Mouse (Mus musculus): Measurements from ENCODE around the gene Tenm4. TPM values are rescaled to one million over a fixed set of nuclear protein-coding genes. Genes with fewer than 3 reads are reported as not detected.

The Tenm4 gene
- polyA plus RNA-seq, 1 experiment: 0.79 TPM

DNA sequence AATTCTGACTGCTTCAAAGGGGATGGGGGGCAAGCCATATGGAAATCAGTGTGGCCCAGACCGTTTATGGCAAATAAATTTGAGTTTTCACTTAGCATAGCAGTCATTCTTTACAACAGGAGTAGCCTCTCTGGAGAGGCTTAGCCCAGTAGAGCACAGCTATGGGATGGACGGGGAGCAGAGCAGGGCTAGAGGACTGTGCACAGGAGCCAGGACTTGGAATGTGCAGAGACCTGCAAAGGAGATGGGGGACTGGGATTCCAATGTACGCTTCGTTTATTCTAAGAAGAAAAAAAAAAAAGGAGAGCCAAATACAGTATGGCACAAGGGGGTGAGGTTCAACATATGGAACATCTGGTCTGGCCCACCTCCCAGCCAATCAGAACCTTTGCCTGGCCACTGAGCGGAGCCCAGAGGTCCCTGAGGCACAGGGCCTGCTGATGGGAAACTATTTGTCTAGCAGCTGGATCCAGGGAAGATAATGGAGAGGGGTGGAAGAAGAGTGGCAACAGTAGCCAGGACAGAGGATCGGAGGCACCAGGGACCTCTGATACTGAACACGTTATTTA is 381.3 kb downstream of the Tenm4 start:
- Histone ChIP-seq H3K36me3 (ENCODE audit: control insufficient read depth, insufficient read depth, low read length) (no peaks in the 10 kb centered on the region), H3K27ac (ENCODE audit: insufficient read depth, low read depth, low read length) (no peak overlapping the region), H3K27me3 (ENCODE audit: control insufficient read depth, insufficient read depth, low read length) (no peaks in the 10 kb centered on the region), H3K4me3 (ENCODE audit: low read depth, low read length) (no peak overlapping the region), H3K4me1 (ENCODE audit: control insufficient read depth, insufficient read depth, insufficient read length, low read length) (no peaks in the 10 kb centered on the region)
- TF ChIP-seq CTCF (IDR thresholded peaks at IDR 0.05; ENCODE audit: extremely low read depth, insufficient read length, insufficient replicate concordance, low read depth, low read length) (no peak), POLR2A (IDR thresholded peaks at IDR 0.05; ENCODE audit: low read depth, low read length) (no peak)
- 72% methylated on average over 7 of the region's 7 CpGs for WGBS

DNA sequence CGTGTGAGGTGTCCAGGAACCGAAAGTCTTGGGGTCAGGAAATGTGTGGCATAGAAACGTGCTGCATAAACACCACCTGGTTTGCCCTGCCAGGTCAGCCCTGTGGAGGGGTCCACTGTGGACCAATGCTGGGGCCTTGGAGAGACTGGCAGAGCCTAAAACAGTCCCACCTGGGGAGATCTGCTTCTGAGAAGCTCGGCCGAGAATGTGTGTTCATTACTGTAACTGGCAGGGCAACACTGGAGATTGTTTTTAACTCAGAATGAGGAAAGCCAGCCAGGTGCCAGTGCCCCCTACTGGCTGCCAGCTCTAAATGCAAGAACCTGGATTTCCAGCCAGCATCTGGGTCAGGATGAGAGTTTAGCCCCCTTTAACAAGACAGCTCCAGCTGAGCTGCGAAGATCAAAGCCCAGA is 383.2 kb downstream of the Tenm4 start:
- no peak overlapping the region for H3K27ac ChIP-seq (ENCODE audit: insufficient read depth, low read depth, low read length)
- WGBS: 46% methylated on average over 6 of the region's 6 CpGs
- TF ChIP-seq POLR2A (IDR thresholded peaks at IDR 0.05; ENCODE audit: low read depth, low read length): no peak
- TF ChIP-seq CTCF (IDR thresholded peaks at IDR 0.05; ENCODE audit: extremely low read depth, insufficient read length, insufficient replicate concordance, low read depth, low read length): peak; percentile 54; the same call in 1 of the 2 replicates
- no peaks in the 10 kb centered on the region for H3K27me3 ChIP-seq (ENCODE audit: control insufficient read depth, insufficient read depth, low read length)
- H3K36me3 ChIP-seq (ENCODE audit: control insufficient read depth, insufficient read depth, low read length): no peaks in the 10 kb centered on the region
- no peak overlapping the region for H3K4me3 ChIP-seq (ENCODE audit: low read depth, low read length)
- H3K4me1 ChIP-seq (ENCODE audit: control insufficient read depth, insufficient read depth, insufficient read length, low read length): no peaks in the 10 kb centered on the region

DNA sequence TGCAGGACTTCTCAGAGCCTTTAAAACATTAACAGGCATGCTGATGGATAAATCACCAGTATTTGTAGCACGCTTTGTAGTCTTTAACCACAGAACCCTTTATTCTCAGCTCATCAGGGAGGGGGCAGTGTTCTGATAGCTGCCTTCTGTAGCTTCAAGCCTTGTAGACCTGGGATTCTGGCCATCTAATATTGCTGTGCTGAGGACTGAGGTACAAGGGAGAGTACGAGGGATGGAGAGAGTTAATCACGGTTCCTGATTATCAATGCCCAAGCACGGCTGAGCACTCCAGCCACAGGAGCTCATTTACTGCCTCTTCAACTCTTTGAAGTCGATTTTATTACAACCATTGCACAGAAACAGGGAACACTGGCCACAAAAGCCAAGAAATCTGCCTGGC is 384.2 kb downstream of the Tenm4 start:
- no peak overlapping the region for H3K4me3 ChIP-seq (ENCODE audit: low read depth, low read length)
- H3K4me1 ChIP-seq (ENCODE audit: control insufficient read depth, insufficient read depth, insufficient read length, low read length): no peaks in the 10 kb centered on the region
- TF ChIP-seq POLR2A (IDR thresholded peaks at IDR 0.05; ENCODE audit: low read depth, low read length) (no peak), CTCF (IDR thresholded peaks at IDR 0.05; ENCODE audit: extremely low read depth, insufficient read length, insufficient replicate concordance, low read depth, low read length) (no peak)

DNA sequence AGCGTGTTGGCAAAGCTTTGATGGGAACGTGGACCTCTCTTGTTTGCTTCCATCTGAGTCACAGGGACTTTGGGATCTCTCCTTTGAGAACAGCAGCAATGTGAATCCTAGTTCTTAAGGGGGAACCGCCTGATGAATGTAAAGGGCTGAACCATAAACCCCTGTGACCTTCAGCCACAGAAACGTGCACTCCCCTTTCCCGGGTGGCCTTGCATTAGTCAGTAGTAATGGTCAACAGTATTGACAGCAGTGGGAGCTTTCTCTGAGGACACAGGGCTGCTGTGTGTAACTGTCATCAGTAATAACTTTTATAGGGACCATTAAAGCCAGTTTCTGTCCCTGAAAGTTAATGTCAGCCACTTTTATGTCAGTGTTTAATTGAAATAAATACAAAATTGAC is 385.7 kb downstream of the Tenm4 start:
- Histone ChIP-seq H3K4me1 (ENCODE audit: control insufficient read depth, insufficient read depth, insufficient read length, low read length) (no peaks in the 10 kb centered on the region), H3K4me3 (ENCODE audit: low read depth, low read length) (no peak overlapping the region), H3K27me3 (ENCODE audit: control insufficient read depth, insufficient read depth, low read length) (no peaks in the 10 kb centered on the region), H3K27ac (ENCODE audit: insufficient read depth, low read depth, low read length) (no peak overlapping the region), H3K36me3 (ENCODE audit: control insufficient read depth, insufficient read depth, low read length) (no peaks in the 10 kb centered on the region)
- TF ChIP-seq POLR2A (IDR thresholded peaks at IDR 0.05; ENCODE audit: low read depth, low read length) (no peak), CTCF (IDR thresholded peaks at IDR 0.05; ENCODE audit: extremely low read depth, insufficient read length, insufficient replicate concordance, low read depth, low read length) (no peak)
- 45% methylated on average over 5 of the region's 5 CpGs for WGBS

More for the DNA sequence above, 384.2 kb downstream of the Tenm4 start:
- Histone ChIP-seq H3K27ac (ENCODE audit: insufficient read depth, low read depth, low read length) (no peak overlapping the region), H3K36me3 (ENCODE audit: control insufficient read depth, insufficient read depth, low read length) (no peaks in the 10 kb centered on the region), H3K27me3 (ENCODE audit: control insufficient read depth, insufficient read depth, low read length) (no peaks in the 10 kb centered on the region)
- WGBS: 33% methylated on average over 5 of the region's 5 CpGs

DNA sequence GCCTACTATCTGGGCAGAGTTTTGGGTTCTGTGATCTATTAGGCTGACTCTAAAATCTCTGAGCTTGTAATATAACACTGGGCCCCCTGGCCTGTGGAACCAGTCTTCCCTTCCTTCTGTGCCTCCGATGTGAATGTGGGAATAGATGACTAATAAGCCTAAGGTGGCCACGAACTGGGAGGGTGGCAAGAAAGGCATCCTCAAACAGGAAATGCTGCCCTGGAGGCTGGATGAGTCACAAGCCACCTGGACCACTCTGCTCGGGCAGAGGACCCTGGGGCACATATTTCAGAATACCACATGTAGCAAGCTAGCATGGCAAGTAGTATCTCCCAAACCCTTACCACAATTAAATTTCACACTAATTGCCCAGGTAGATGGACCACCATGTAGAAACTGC is 391.8 kb downstream of the Tenm4 start:
- Histone ChIP-seq H3K27me3 (ENCODE audit: control insufficient read depth, insufficient read depth, low read length) (no peaks in the 10 kb centered on the region), H3K36me3 (ENCODE audit: control insufficient read depth, insufficient read depth, low read length) (no peaks in the 10 kb centered on the region), H3K4me3 (ENCODE audit: low read depth, low read length) (no peak overlapping the region), H3K4me1 (ENCODE audit: control insufficient read depth, insufficient read depth, insufficient read length, low read length) (no peaks in the 10 kb centered on the region), H3K27ac (ENCODE audit: insufficient read depth, low read depth, low read length) (no peak overlapping the region)
- WGBS: 42% methylated on average over 3 of the region's 3 CpGs
- no peak for TF ChIP-seq CTCF (IDR thresholded peaks at IDR 0.05; ENCODE audit: extremely low read depth, insufficient read length, insufficient replicate concordance, low read depth, low read length)
- TF ChIP-seq POLR2A (IDR thresholded peaks at IDR 0.05; ENCODE audit: low read depth, low read length): no peak

DNA sequence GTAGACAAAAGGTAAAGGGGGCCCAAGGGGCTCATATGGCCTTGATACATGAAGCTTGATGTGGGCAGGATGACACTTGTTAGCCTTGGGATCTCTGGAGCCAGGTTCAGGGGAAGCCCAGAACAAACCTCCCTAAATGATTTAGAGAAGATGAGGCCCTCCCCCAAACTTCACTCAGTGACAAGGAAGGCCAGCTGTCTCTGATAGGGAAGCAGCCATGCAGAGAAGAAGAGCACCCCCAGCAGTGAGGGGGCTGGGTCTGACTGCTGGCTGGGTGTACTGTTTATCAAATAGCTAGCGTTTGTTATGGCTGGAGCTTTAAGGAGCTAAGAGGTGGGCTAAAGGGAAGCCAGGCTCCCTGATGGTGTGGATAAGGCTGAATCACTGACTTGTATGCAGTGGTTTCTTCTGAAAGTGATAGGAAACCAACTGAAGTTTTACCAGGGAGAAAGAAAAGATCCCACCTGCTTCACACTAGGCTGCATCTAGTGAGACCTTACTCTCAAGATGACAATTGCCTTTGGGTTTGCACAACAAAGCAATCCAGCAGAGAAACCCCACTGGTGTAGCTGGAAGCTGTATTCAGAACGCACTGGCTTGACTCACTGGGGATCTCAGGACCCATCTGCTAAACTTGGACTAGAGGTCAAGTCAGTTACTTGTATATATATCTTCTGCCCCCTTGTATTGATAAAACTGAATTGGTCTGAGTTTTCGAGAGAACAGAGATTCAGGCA is 392.5 kb downstream of the Tenm4 start:
- no peak overlapping the region for H3K4me3 ChIP-seq (ENCODE audit: low read depth, low read length)
- TF ChIP-seq POLR2A (IDR thresholded peaks at IDR 0.05; ENCODE audit: low read depth, low read length): no peak
- TF ChIP-seq CTCF (IDR thresholded peaks at IDR 0.05; ENCODE audit: extremely low read depth, insufficient read length, insufficient replicate concordance, low read depth, low read length): no peak
- no peak overlapping the region for H3K27ac ChIP-seq (ENCODE audit: insufficient read depth, low read depth, low read length)
- H3K4me1 ChIP-seq (ENCODE audit: control insufficient read depth, insufficient read depth, insufficient read length, low read length): no peaks in the 10 kb centered on the region
- H3K36me3 ChIP-seq (ENCODE audit: control insufficient read depth, insufficient read depth, low read length): no peaks in the 10 kb centered on the region
- 56% methylated on average over 3 of the region's 3 CpGs for WGBS
- H3K27me3 ChIP-seq (ENCODE audit: control insufficient read depth, insufficient read depth, low read length): no peaks in the 10 kb centered on the region

DNA sequence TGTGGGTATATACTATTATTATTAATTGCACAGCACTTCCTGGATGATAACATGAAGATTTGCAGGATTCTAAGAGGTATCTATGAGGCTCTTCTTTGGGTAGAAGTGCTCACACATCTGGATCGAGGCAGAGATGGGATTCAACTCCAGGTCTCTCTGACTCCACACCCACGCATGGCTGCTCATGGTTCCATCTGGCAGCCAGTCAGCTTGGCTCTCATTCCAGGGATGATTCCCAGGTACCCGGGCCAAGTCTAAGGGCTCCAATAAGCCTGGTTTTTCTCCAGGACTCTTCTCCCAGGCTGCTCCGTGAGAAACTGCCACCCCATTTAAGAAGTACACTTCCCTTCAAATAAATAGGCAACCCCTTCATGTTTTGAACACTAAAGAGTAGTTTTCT is 394.8 kb downstream of the Tenm4 start:
- TF ChIP-seq CTCF (IDR thresholded peaks at IDR 0.05; ENCODE audit: extremely low read depth, insufficient read length, insufficient replicate concordance, low read depth, low read length) (no peak), POLR2A (IDR thresholded peaks at IDR 0.05; ENCODE audit: low read depth, low read length) (no peak)
- 78% methylated on average over 4 of the region's 4 CpGs for WGBS
- H3K27me3 ChIP-seq (ENCODE audit: control insufficient read depth, insufficient read depth, low read length): no peaks in the 10 kb centered on the region

More for the DNA sequence above, 394.8 kb downstream of the Tenm4 start:
- Histone ChIP-seq H3K4me3 (ENCODE audit: low read depth, low read length) (no peak overlapping the region), H3K36me3 (ENCODE audit: control insufficient read depth, insufficient read depth, low read length) (no peaks in the 10 kb centered on the region), H3K27ac (ENCODE audit: insufficient read depth, low read depth, low read length) (no peak overlapping the region), H3K4me1 (ENCODE audit: control insufficient read depth, insufficient read depth, insufficient read length, low read length) (no peaks in the 10 kb centered on the region)
